14 mouse cellular contexts compared by ENCODE assay signal in genomic region chr16:33163330-33164090, GRCm38 (mm10). TPM values are rescaled to one million over a fixed set of nuclear protein-coding genes. Genes with fewer than 3 reads are reported as not detected.
DNase-seq lines count a peak whose midpoint lies in the region; ATAC-seq and TF ChIP-seq lines count a peak whose summit lies in the region.
"Had no signal": no experiment of that assay in that cellular context is flagged by ENCODE, and none has a peak within 500 bp of the region (broad histone marks: within the 10 kb centered on the region; RNA-seq: fewer than 3 reads in every experiment).

No protein-coding gene starts in this region.

- H3K4me3 ChIP-seq in liver, postnatal 0 days (ENCODE audit: low read depth, low read length), result no peak overlapping the region
- no peak overlapping the region for H3K4me3 ChIP-seq in hindbrain, embryonic 14.5 days (replicated peaks; ENCODE audit: low read length)
- H3K4me3 ChIP-seq: hindbrain, embryonic 13.5 days; layer of hippocampus, adult 2 months; limb, embryonic 12.5 days had no signal

- no peaks in the 10 kb centered on the region for H3K27me3 ChIP-seq in liver, postnatal 0 days (ENCODE audit: insufficient read depth, low read length)
- no peaks in the 10 kb centered on the region for H3K27me3 ChIP-seq in hindbrain, embryonic 14.5 days (ENCODE audit: control insufficient read depth, insufficient read depth, low read length)
- H3K27me3 ChIP-seq: hindbrain, embryonic 13.5 days; limb, embryonic 12.5 days had no signal

- H3K27ac ChIP-seq in liver, postnatal 0 days (ENCODE audit: low read depth), result peak overlapping the region; percentile 44; the same call in 1 of the 2 replicates
- H3K27ac ChIP-seq in hindbrain, embryonic 14.5 days, result no peak overlapping the region
- H3K27ac ChIP-seq: hindbrain, embryonic 13.5 days; layer of hippocampus, adult 2 months; limb, embryonic 12.5 days had no signal

- WGBS in liver, postnatal 0 days (ENCODE audit: insufficient replicate concordance), result 57% methylated on average over 13 of the region's 13 CpGs
- 80% methylated on average over 13 of the region's 13 CpGs for WGBS in hindbrain, embryonic 14.5 days

- intact Hi-C loops in left cerebral cortex, postnatal 10 days (cut with DNase I), result no loop called here

- H3K9me3 ChIP-seq in liver, postnatal 0 days (ENCODE audit: low read length), result peaks cover 12% of the 10 kb centered on the region
- H3K9me3 ChIP-seq in hindbrain, embryonic 14.5 days (ENCODE audit: control insufficient read depth, low read length), result no peaks in the 10 kb centered on the region
- H3K9me3 ChIP-seq: hindbrain, embryonic 13.5 days had no signal

- H3K4me1 ChIP-seq in liver, postnatal 0 days (ENCODE audit: insufficient read depth), result peaks cover 3% of the 10 kb centered on the region; the same call in 1 of the 2 replicates
- no peaks in the 10 kb centered on the region for H3K4me1 ChIP-seq in hindbrain, embryonic 14.5 days (replicated peaks; ENCODE audit: control insufficient read depth, insufficient read depth, low read length)
- H3K4me1 ChIP-seq: hindbrain, embryonic 13.5 days; limb, embryonic 12.5 days had no signal

- no peak overlapping the region for H3K4me2 ChIP-seq in liver, postnatal 0 days (ENCODE audit: low read depth, low read length)
- no peak overlapping the region for H3K4me2 ChIP-seq in hindbrain, embryonic 14.5 days (replicated peaks)
- H3K4me2 ChIP-seq: hindbrain, embryonic 13.5 days; limb, embryonic 12.5 days had no signal

- no peak overlapping the region for H3K9ac ChIP-seq in liver, postnatal 0 days (replicated peaks)
- no peak overlapping the region for H3K9ac ChIP-seq in hindbrain, embryonic 14.5 days
- H3K9ac ChIP-seq: forebrain, postnatal 0 days; hindbrain, embryonic 13.5 days; limb, embryonic 12.5 days had no signal

- H3K36me3 ChIP-seq in liver, postnatal 0 days (replicated peaks; ENCODE audit: insufficient read depth, low read length), result no peaks in the 10 kb centered on the region
- no peaks in the 10 kb centered on the region for H3K36me3 ChIP-seq in hindbrain, embryonic 14.5 days (replicated peaks; ENCODE audit: control insufficient read depth, insufficient read depth)
- H3K36me3 ChIP-seq: hindbrain, embryonic 13.5 days; limb, embryonic 12.5 days had no signal

- TF ChIP-seq CTCF in liver, postnatal 0 days (IDR thresholded peaks at IDR 0.05; ENCODE audit: low read depth), result no peak

- peak; percentile 33; the same call in 1 of the 2 replicates for TF ChIP-seq EP300 in liver, postnatal 0 days (IDR thresholded peaks at IDR 0.05; ENCODE audit: low read depth)

- no peak for DNase-seq in frontal cortex, postnatal 14 days (ENCODE audit: low spot score in 2 of 2)
- peak; percentile 17 for DNase-seq in lung, postnatal 36 days
- no peak for DNase-seq in lung, postnatal 25 days (ENCODE audit: low spot score)
- DNase-seq in heart, adult 8-10 months (ENCODE audit: low spot score), result peak; percentile 54
- peak; percentile 60 for DNase-seq in liver, postnatal 0 days
- DNase-seq in left cerebral cortex, postnatal 10 days (ENCODE audit: extremely low spot score in 1 of 2, low spot score in 2 of 2), result no peak
- DNase-seq in hindbrain, embryonic 14.5 days (ENCODE audit: low spot score), result no peak
- DNase-seq: forebrain, postnatal 0 days; kidney, adult 18-20 months; thymus, adult 18-20 months had no signal

- peak; percentile 53 for ATAC-seq in frontal cortex, adult (ENCODE audit: low TSS enrichment)
- ATAC-seq in liver, postnatal 0 days, result peak; percentile 84
- ATAC-seq in hindbrain, embryonic 14.5 days (ENCODE audit: low FRiP score), result no peak
- ATAC-seq: forebrain, postnatal 0 days had no signal

RNA-seq across cellular contexts. Expression of gene Osbpl11, which starts 21.4 kb away (rescaled TPM):
- total RNA-seq in heart, adult 8-10 months (2022), result 10 to 100 TPM; 16.1 to 21.6 (median 17.0) TPM
- polyA plus RNA-seq in liver, postnatal 0 days (2015; fragmentation: Nextera tagmentation; extraction: Ambion mirVana), result 6.2 and 6.3 TPM in 2 replicates
- total RNA-seq in left cerebral cortex, postnatal 10 days (2021), result 10 to 100 TPM; 20.7 TPM
- 18.0 and 20.9 TPM in 2 replicates for polyA plus RNA-seq in hindbrain, embryonic 14.5 days (2014; fragmentation: Nextera tagmentation; extraction: Ambion mirVana)

Comparison
In these comparisons a context has a peak if more than half of its experiments do, and no peak if none do; other contexts are left out.
1. DNase-seq: peak in lung, postnatal 36 days (single experiment), heart, adult 8-10 months (single experiment) and liver, postnatal 0 days (single experiment); none in frontal cortex, postnatal 14 days (0 of 2), lung, postnatal 25 days (single experiment), left cerebral cortex, postnatal 10 days (0 of 2) and hindbrain, embryonic 14.5 days (single experiment).